Mouse (Mus musculus): Measurements from ENCODE around the gene Erg.

Gene Erg

DNA sequence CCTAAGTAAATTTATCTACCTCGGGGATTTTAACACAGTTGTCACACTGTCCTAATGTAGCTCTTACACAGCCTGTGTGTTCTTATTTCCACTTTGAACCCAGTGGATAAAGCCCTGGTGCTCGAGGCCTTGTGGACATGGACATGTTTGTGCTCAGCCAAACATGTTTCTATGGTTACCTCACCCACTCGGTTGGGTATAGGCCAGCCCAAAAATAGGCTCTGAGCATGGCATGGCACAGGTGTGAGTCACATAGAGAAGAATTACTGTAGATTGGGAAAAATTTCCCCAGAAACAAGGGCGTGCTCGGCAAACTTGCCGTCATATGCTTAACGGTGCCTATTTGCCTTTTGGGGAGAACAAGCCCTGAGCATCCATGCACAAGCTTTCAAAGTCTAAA is 146.1 kb downstream of the Erg start:
- peak; percentile 35 for DNase-seq (ENCODE audit: low spot score)

DNA sequence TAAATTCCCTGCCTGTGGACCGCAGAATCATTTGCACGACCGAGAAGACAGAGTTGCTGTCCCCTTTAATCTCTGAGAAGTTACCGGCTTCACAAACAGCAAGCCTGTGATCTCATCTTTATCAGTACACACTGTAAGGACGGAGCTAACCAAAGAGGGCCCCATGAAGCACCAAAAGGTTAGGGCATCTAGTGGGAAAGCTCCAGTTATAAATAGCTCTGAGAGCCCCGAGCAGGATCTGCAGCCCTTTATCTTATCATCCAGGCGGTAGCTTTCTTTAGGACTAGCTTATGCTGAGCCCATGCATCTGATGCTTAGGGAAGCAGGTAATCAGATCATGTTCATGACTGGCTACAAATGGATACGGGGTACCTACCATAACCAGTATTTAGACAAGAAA is 146.6 kb downstream of the Erg start:
- no peak for DNase-seq (ENCODE audit: low spot score)

DNA sequence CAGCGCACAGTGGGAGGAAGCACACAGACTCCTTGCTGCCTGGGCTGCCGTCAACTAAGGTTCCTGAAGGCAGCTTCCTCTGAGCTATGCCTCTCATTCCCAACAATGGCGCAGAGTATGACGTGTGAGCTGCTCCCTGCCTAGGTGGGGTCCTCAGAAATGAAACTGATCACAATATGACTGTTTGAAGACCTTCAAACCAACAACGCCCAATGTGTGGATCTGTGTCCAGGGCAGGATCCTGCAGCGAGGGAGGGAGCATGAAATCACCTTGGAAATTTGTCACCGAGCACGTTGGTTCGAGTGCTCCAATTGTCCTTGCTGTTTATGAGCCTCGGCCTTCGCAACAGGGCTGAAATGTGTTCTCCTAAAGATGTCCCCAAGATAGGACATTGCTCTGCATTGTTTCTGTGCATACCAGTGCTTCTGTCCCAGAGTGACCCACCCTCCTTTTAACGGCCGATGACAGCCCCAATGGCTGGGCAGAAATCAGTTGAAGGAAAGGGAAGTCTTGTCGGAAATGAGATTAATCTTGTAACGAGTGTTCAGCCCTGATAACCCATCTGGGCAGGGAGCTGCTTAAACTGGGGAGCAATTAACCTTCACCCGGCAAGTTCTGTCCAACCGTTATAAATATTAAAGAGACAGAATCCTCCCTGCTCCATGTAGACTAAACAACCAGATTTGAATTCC is 147.4 kb downstream of the Erg start:
- no peak for DNase-seq (ENCODE audit: low spot score)

DNA sequence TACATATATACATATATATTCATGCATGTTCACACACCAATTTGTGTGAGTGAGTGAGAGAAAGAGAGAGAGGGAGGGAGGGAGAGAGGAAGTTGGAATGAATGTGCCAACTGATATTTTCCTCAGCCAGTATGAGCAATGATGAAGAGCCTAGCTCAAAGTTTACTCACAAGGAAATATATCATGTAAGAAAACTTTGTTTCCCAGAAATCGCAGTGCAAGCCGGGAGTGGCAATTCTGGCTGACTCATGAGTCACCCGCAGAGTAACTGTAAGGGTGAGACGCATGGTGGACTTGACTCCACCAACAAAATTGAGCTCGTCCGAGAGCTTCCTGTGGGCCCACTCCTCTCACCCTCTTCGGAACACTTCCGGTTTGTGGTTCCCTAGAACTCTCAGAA is 149.8 kb downstream of the Erg start:
- DNase-seq (ENCODE audit: low spot score): no peak

DNA sequence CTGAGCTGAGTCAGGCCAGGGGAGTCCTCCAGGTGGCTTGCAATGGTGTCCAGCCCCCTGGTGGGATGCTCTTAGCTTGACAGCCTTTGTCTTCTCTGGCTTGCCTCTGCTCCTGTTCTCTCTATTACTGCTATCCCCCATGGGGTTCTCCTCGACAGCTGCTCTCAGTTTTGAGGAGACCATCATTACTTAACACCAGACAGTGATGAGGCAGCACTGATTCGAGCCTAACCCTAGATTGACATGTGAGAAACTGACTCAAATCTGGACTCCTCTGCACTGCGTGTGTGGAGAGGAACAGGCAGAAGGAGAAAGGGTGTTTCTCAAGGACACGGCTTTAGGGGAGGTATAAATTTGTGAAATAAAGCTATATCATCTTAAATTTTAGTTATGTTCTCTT is 150.3 kb downstream of the Erg start:
- no peak for DNase-seq (ENCODE audit: low spot score)

DNA sequence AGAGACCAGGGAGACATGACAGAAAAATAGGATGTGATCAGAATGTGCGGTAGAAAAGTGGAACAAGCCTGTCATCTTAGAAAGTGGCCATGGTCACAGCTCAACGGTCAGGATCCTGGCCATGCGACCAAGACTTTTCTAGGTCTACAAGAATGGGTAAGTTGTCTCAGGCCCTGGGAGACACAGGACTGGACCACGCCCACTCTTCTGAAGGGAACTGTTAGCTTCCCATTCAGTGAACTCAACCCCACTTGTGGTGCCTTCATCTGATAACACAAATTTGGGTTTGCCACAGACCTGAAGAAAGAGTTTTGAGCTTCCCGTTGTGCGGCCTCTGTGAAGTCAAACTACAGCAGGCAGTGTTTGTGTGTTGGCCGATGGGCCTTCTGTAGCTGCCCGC is 152.0 kb downstream of the Erg start:
- DNase-seq (ENCODE audit: low spot score): no peak

DNA sequence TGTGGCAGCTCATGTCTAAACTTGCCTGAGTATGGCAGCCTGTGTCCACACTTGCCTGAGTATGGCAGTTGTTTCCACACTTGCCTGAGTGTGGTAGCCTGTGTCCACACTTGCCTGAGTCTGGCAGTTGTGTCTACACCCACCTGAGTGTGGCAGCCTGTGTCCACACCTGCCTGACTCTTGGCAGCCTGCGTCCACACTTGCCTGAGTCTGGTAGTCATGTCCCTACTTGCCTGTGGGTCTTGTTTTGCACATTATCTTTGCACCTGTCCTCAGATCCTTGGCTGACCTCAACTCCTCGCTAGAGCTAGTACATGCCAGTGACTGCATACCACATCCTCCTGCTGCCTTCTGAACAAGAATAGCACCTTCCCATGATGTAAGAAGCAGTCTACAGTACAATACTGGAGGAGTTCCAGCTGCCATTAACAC is 153.8 kb downstream of the Erg start:
- DNase-seq (ENCODE audit: low spot score): no peak

DNA sequence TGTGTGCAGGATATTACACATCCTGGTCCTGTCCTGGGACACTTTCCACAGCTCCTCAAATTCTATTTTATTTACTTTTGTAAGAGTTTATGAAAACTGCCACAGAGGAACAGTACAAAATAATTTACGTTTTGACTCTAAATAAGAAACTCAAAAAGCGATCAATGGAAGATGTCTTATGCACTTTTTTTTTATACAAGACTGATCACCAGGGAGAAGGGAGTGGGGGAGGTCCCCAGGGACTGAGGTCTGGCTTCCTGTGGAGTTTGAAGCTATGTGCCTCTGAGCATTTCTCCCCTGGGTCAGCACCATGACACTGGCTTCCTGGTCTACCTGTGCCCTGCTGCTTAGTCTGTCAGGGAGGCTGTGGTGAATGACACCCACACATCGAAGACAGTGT is 156.5 kb downstream of the Erg start:
- no peak for DNase-seq (ENCODE audit: low spot score)

DNA sequence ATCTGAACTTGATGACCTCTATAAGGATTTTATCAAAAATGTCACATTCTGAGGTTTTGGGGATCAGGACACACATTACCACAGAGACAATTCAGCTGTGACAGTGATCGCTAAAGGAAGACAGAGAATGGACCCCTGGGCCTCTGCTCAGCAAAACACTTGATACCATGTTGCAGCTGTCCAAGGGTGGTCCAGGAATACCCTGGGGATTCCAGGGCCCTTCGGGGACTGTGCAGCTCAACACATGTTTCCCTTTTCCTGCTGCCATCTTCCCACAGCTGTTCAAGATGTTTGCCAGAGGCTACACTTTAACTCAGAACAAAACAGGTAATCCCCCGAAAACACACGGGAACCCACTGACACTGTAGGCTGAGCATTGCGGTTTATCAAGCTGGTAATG is 158.2 kb downstream of the Erg start:
- DNase-seq (ENCODE audit: low spot score): no peak

DNA sequence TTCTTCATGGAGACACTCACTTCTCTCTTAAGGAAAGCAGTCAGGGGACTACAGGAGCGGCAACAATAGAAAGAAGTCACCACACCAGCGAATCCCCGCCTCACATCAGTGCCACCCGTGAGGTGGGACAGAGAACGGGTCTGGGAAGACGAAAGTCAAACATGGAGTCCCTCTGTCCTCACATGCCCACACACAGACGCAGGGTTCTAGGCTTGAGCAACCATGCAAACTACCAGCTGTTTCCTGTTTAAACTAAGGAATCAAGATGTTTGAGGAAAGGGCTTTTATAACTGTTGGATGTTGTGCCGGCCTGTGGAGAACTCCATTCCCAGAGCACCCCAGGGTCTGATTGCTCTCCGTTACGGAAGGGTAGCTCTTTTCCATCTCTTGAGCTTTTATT is 158.9 kb downstream of the Erg start:
- DNase-seq (ENCODE audit: low spot score): no peak

DNA sequence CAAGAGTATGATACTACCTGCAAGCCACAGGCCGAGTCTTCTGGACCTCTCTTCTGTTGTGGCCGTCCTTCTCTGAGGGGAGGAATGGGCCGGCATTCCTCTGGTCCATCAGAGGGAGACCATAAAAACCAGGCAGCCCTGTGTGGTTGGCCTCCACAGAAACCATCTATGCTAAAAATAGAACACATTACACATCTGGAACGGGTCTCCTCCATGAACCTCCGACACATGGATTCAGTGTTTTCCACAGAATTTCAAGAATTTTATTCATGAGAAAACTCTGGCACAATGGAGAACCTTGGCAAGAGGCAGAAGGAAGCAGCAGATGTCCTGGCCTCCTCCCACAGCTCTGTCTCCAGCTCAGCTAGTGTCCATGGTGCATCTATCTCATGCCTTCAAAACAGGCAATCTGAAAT is 163.7 kb downstream of the Erg start:
- no peak for DNase-seq (ENCODE audit: low spot score)

DNA sequence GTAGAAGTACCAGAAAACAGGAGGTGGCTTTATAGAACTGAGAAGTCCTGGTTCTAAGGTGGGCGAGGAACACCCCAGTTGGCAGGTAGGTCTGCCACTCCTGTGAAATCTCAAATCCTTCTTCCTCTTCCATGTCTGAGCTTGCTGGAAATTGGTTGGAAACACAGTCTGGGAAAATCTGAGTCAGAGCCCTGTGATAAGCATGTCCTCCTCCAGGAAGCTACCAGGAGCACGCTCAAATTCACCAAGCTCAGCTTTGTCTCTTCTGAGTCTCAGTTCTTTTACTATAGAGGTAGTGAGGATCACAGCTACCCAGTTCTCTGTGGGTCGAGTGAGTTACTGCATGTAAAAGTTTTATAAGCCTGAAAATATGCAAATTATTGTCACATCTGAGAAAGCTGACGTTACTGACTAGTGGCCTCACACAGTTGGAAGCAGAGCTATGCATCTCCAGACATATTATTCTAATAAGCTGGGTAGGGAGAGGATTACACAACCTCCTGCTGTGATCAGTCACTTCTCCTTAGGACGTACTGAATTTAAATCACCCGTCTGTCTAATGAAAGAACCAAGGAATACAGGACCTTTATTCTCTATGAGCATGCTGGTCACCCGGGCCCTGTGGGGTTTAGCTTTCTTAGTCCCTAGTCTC is 165.0 kb downstream of the Erg start:
- DNase-seq (ENCODE audit: low spot score): no peak

DNA sequence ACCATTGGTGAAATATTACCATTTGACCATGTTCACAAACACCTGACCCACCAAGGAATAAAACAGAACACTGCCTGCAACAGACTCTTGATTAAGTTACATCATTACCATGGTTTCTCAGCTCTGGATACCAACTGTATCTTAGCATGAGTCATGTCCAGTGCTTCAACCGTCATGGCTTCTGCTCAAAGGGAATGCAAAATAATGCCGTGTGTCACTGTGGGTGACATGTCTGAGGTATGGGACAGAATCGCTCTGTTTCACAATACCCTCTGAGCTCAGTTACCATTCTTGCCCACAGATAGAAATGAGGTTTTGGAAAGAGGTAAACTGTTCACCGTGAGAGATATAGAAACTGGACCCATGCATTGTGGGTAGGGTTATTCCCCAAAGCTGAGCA is 170.5 kb downstream of the Erg start:
- DNase-seq (ENCODE audit: low spot score): no peak

DNA sequence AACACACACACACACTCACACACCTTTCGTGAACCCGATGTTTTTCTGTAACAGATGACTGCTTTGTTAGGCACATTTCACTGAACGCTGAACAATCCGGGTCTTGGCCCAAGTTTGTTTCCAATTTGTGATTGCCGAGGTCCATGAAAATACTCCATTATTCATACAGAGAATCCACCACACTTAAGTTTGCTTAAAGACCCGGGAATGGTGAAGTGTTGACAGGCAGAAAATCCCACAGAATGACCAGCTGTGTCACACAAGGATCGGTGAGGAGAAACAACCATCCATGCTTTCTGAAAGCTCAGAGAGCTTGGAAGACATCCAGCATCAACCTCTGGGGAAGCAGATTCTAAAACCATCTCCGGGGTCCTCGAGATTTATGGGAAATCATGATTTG is 171.0 kb downstream of the Erg start:
- DNase-seq (ENCODE audit: low spot score): no peak

DNA sequence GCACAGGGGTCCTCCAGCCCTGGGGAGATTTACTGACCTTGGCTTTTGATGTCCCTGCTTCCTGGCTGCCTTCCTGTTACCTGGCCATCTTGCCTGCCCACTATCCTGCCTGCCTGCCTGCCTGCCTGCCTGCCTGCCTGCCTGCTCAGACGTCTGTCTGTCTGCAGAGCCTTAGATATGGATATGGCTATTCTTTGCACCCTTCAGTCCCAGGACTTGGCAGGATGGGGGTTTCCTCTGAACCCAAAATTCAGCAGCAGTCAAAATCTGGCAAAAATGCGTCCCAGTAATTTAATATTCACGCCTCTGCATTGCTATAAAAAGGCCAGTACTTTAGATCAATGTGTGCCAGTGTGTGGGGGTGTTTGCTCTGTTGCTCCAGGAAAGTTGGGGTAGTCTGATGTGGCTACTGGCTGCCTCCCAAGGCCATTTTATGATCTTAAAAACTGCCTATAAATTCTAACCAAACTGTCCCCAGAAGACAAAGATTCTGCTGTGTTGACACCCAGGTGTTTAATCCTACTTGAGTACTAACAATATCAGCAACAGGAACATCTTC is 172.9 kb downstream of the Erg start:
- peak; percentile 34 for DNase-seq (ENCODE audit: low spot score)

DNA sequence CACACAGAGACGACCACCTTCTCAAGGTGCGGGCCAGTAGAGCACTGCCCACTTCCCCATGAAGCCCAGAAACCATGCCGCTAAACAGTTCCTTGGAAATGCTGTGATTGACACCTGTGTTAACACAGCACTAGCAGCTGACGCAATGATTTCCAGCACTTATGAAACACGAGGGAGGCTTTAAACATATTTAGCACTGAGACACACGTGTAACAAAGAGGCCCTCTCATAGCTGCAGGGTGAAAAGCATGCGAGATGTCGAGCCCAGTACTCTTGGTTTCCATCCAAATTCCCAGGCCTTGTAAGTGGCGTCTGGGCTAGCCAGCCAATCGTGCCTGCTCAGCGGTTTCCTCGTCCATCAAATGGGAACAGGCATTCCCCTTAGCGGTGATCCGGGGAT is 178.3 kb downstream of the Erg start:
- no peak for DNase-seq (ENCODE audit: low spot score)

DNA sequence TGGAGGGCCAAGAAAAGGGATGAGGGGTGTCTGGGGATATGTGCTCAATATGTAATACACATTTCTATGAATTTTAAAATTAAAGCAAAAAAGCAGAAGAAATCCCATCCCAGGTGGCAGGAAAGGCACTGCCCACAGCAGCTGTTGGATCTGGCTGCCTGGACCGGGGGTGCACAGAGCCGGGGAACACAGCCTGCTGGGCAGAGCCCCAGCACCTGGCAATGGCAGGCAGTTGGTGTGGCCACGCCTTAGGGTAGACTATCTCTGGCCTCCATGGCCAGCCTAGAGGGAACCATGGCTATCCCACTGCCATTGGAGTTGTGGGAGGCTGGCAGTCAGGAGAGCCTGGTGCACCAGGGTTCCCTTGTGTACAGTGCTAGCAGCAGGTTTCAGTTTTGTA is 180.9 kb downstream of the Erg start:
- no peak for DNase-seq (ENCODE audit: low spot score)

DNA sequence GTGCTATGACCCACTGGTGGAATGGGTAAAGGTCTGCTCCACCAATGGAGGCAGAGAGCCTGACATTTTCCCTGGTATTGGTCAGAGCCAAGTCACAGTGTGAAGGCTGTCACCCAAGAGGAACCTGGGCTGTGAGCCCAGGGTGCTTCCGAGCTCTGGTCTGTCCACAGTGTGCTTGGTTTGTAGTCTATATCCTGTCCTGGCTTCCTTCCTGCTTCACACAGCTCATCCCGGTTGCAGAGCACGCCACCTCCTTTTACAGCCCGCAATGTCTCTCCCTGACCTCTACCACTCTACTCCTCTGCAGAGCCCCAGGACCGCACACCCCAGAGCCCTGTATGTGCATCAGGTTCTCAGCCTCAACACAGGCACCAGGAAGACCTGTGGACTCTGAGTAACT is 182.9 kb downstream of the Erg start:
- DNase-seq (ENCODE audit: low spot score): no peak

DNA sequence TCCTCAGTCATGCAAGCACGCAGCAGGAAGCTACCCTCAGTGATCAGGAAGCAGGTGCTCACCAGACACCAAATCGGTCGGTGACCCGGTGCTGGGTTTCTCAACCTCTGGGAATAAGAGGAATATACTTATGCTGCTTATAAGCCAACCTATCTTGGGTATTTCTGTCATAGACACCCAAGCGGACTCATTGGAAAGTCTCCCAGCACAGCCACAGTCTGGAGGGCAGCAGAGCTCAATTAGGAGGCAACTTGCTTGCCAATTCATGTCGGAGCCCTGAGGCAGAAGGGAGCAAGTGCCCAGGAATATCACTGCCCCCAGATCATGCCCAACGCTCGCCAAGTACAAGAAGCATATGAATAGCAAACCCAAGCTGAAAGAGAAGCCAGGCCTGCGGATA is 184.5 kb downstream of the Erg start:
- DNase-seq (ENCODE audit: low spot score): no peak

DNA sequence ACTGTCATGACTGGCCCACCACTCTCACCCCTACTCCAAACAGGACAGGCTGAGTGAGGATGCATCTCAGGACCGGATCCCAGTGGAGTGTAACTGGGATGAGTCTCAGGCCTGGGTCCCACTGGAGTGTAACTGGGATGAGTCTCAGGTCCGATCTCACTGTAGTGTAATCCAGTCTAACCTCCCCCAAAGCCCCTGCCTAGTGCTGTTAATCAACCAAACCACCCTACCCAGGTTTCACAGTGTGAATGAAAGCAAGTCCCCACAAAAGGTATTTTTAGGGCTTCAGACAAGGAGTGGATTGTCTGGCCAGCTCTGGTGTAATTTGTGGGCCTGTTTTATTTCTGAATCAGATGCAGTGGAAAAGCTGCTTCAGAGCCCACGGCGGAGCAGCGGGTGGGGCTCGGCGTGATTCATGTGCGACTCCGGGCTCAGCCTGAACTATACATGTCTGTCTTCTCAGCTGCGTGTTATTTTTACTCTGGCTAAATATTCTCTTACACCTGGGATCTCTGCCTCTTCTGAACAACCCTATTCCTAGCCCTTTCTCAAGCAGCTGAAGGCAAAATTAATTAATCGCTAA is 187.5 kb downstream of the Erg start:
- peak; percentile 18 for DNase-seq (ENCODE audit: low spot score)

DNA sequence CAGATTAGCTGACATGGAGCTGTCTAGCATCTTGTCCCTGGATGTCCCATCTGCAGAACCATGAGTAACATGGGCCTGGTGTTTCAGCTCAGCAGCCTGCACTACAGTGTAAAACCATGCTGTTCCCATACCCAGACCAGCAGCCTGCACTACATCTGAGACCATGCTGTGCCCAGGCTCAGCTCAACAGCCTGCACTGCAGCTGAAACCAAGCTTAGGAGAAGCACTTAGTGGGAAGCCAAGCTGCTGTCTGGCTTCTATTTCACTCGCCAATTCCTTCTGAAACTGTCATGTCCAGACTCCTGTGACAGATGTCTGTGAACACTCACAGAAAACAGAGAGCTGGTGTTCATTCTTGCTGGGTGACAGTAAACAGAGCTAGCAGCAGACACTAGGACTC is 195.6 kb downstream of the Erg start:
- DNase-seq (ENCODE audit: low spot score): peak; percentile 39

DNA sequence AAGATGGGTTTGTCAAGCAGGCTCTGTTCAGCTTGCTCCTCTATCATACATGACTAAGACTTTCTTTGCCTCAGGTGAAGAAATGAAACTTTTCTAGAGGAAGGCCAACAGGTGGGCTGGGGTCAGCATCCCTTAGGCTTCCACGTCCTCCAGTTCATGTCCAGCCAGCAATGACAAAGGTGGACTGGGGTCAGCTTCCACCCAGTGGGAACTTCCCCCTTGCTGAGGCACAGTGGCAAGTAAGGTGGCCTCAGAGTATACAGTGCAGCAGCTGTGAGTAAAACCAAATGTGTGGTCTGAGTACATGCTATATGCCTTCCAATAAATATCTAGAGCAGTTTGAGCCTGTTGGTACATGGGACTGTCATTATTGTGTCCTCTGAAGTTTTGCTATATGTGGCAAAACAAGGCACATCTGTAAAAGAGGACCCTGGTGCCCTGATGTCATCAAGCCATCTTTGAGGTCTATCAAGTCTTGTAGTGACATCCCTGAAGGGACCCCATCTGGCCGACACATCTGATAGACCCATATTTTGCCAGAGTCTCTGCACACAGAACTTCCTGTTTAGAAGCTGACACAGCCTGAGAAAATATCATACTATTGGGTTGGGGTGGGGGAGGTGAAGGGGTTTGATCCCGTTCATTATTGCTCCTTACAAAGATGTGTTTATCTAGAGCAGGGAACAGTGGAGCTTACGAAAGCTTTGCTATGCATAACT is 197.4 kb downstream of the Erg start:
- DNase-seq (ENCODE audit: low spot score): no peak

DNA sequence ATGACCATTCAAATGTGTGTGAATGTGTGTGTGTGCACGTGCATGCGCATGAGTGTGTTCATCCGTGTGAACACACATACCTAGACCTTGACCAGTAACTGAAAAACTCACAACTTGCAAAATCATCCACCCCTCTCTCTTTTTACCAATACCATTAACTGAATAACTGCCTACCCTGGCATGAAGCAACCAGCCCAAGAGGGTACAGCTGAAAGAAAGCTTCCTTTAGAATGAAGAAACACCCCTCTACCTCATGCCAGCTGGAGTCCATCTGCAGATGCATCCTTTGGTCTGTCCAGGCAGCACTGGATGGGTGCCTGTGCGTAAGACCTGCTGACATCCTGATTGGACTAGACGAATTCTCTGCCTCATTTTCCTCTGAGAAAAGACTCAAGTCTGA is 198.1 kb downstream of the Erg start:
- DNase-seq (ENCODE audit: low spot score): no peak
